Mouse (Mus musculus): ENCODE data around the gene Kctd13.

GRCm38 (mm10) chr7:126952646-126953045, 24.0 kb downstream of the Kctd13 start:
- no peak for TF ChIP-seq CTCF (IDR thresholded peaks at IDR 0.05; ENCODE audit: control insufficient read depth, insufficient read depth, insufficient replicate concordance, low read depth, low read length)
- TF ChIP-seq POLR2A (IDR thresholded peaks at IDR 0.05; ENCODE audit: control insufficient read depth, low read depth, low read length), result no peak
